Mouse (Mus musculus) brain, embryonic 14.5 days (tissue): ENCODE data around the gene Uchl3. TPM values are rescaled to one million over a fixed set of nuclear protein-coding genes. Genes with fewer than 3 reads are reported as not detected.

Experiments
- DNase-seq: peaks from one replicate; pipeline ENCODE4 v3.0.0-alpha.2; 2011; ENCODE audit warnings: low read depth
- CTCF ChIP-seq: fragments of 200-500 bp; IDR thresholded peaks from 2 replicates; pipeline ENCODE4 v1.5.1; 2012; ENCODE audit warnings: inconsistent platforms, mild to moderate bottlenecking, moderate library complexity, borderline replicate concordance; ENCODE audit not compliant: insufficient read depth, insufficient read length; ENCODE audit errors: extremely low read depth
- POLR2A ChIP-seq: fragments of 200-500 bp; IDR thresholded peaks from 2 replicates; pipeline ENCODE4 v1.6.1; 2012; ENCODE audit warnings: mild to moderate bottlenecking, inconsistent platforms, borderline replicate concordance; ENCODE audit not compliant: poor library complexity, insufficient read depth, insufficient read length, severe bottlenecking; ENCODE audit errors: extremely low read depth
- polyA plus RNA-seq: library from polyadenylated mRNA; depleted of rRNA; stranded (reverse); fragments of >200 nt; gene quantifications from 2 replicates; pipeline ENCODE4 v1.2.3, GENCODE M21; 2012; rRNA removed

Gene Uchl3
- polyA plus RNA-seq, 1 experiment = 126 TPM

- no peak for DNase-seq
- TF ChIP-seq POLR2A (no peak), CTCF (no peak)
Observed at GRCm38 (mm10) chr14:101668626-101669025, 14.9 kb downstream of the Uchl3 start.

DNA sequence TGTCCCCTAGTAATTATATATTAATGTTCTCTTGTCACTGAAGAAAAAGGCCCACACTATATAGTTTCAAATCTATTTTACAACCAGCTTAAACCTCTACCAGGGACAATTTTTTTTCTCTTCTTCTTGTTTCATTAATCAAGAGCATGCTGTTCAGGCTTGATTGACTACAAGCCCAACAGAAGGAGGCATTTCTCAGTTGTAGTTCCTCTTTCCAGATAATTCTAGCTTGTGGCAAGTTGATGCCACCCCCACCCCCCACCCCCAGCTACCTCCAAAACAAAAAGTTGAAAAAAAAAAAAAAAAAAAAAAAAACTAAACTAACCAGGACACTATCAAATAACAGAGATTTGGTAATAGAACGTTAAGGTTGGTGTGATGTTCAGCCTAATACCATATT lies 18.5 kb downstream of the Uchl3 start:
- no peak for DNase-seq
- TF ChIP-seq CTCF (no peak), POLR2A (no peak)

DNA sequence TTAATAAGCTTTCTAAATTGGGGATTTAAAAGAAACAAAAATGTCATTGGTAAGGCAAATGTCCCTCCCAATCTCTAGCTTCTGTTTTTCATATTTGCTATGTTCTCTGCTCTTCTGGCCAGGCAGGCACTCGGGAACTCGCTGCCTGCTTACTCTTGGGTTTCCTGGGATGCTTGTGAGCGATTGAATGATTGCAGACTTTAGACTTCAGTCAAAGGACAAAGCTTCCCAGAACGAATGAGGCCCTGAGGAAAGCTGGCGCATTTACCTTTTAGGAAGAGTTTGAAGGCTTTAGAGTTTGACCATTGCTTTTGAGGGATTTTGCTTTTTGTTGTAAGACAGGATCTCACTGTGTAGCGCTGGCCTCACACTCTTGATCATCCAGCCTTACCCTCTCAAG lies 33.9 kb downstream of the Uchl3 start:
- DNase-seq = no peak

GRCm38 (mm10) chr14:101688406-101688805 lies 34.6 kb downstream of the Uchl3 start:
- TF ChIP-seq CTCF (no peak), POLR2A (no peak)
- DNase-seq = no peak

More for the DNA sequence above, 33.9 kb downstream of the Uchl3 start:
- TF ChIP-seq POLR2A (no peak), CTCF (no peak)

GRCm38 (mm10) chr14:101704479-101704878 lies 50.7 kb downstream of the Uchl3 start:
- no peak for DNase-seq
- no peak for TF ChIP-seq CTCF
- TF ChIP-seq POLR2A = no peak

GRCm38 (mm10) chr14:101707088-101707487 lies 53.3 kb downstream of the Uchl3 start:
- DNase-seq = no peak
- TF ChIP-seq POLR2A (no peak), CTCF (no peak)

- TF ChIP-seq POLR2A (no peak), CTCF (no peak)
- DNase-seq = no peak
Observed at GRCm38 (mm10) chr14:101714414-101714813, 60.6 kb downstream of the Uchl3 start.

DNA sequence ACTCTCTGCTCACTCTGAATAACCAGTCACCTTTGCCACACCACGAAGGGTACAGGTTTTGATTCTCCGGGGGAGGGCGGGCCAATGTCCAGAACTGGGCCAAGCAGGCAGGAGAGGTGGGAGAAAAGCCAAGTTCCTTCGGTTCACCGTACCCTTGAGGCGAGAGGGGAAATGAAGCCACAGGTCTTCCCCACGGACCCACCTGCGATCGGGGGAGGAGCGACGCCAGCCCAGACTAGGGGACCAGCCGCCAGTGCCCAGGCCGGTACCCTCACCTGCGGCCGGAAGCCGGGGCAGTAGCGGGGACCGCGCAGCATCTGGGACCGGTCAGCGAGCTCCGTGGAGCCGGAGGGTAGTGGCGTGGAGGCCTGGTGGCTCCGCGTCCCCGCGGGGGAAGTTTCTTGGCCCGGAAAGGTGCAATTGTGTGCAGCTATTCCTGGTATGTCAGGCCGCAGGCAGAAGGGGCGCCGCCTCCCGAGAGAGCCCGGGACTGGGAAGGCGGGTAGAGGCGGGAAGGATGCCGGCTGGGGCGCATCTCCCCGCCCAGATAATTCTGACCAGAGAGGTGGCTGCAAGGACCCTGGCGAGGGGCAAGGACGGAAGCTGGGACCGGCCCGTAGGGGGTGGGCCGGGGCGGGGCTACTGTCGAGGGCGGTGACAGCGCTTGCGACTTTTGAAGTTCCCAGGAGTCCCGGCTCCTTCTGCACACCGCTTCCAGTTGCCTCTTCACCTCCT lies 75.6 kb downstream of the Uchl3 start, which contains the start of the genes Gm9922 and Lmo7:
Gene Gm9922 (minus strand): TSS at position 578 of the 735 bp plus-strand sequence.
Gene Lmo7 (plus strand): TSS at position 721 of the 735 bp plus-strand sequence.
- TF ChIP-seq CTCF (no peak), POLR2A (no peak)
- peak; percentile 61 for DNase-seq

- no peak for DNase-seq
- TF ChIP-seq POLR2A (no peak), CTCF (no peak)
Observed at GRCm38 (mm10) chr14:101729972-101730692, 76.4 kb downstream of the Uchl3 start.

- TF ChIP-seq CTCF = no peak
- TF ChIP-seq POLR2A = no peak
- peak; percentile 9 for DNase-seq
Observed at GRCm38 (mm10) chr14:101733542-101734303, 80.0 kb downstream of the Uchl3 start.

GRCm38 (mm10) chr14:101737501-101737900 lies 83.7 kb downstream of the Uchl3 start:
- DNase-seq = no peak
- TF ChIP-seq POLR2A (no peak), CTCF (no peak)

Other genes starting within 250 kb of the Uchl3 start
- 6.8 and 9.0 TPM in 2 replicates for gene Tbc1d4, start 44.8 kb upstream of the Uchl3 start, polyA plus RNA-seq
- gene Commd6, start 13.3 kb upstream of the Uchl3 start, polyA plus RNA-seq = 40.3 and 54.8 TPM in 2 replicates
- gene Gm9922, start 75.8 kb downstream of the Uchl3 start, polyA plus RNA-seq = 0.24 and 0.38 TPM in 2 replicates
- 3.9 and 4.0 TPM in 2 replicates for gene Lmo7, start 76.0 kb downstream of the Uchl3 start, polyA plus RNA-seq